Mouse (Mus musculus) liver, embryonic 11.5 days (tissue): Measurements from ENCODE around the gene Myo18a. TPM values are rescaled to one million over a fixed set of nuclear protein-coding genes. Genes with fewer than 3 reads are reported as not detected.

ENCODE experiments used
- ATAC-seq: fragments of 200-750 bp; cut with Nextera tagmentation; replicated peaks from 2 replicates; pipeline ENCODE4 v1.8.0; 2017; ENCODE audit warnings: moderate number of reproducible peaks, mild to moderate bottlenecking, moderate TSS enrichment, moderate library complexity; ENCODE audit not compliant: low FRiP score
- DNase-seq: peaks from one replicate; pipeline ENCODE4 v3.0.0-alpha.2; 2017; ENCODE audit warnings: low spot score
- H3K27ac ChIP-seq: fragments of 300-500 bp; sonication (generic); 2 replicates; pipeline ENCODE4 v1.5.1; 2014; ENCODE audit warnings: mild to moderate bottlenecking, low read depth, low read length, control low read depth
- H3K27me3 ChIP-seq: fragments of 300-500 bp; sonication (generic); replicated peaks from 2 replicates; pipeline ENCODE4 v1.6.1; 2014; ENCODE audit warnings: low read length, mixed read lengths; ENCODE audit not compliant: control insufficient read depth, insufficient read depth
- H3K36me3 ChIP-seq: fragments of 300-500 bp; sonication (generic); 2 replicates; pipeline ENCODE4 v1.6.1; 2014; ENCODE audit warnings: mild to moderate bottlenecking, low read length, moderate library complexity, mixed read lengths; ENCODE audit not compliant: control insufficient read depth, insufficient read depth
- H3K4me1 ChIP-seq: fragments of 300-500 bp; sonication (generic); replicated peaks from 2 replicates; pipeline ENCODE4 v1.6.1; 2014; ENCODE audit warnings: low read length, mixed read lengths; ENCODE audit not compliant: control insufficient read depth, insufficient read depth
- H3K4me2 ChIP-seq: fragments of 300-500 bp; sonication (generic); 2 replicates; pipeline ENCODE4 v1.6.1; 2014; ENCODE audit warnings: mild to moderate bottlenecking, control low read depth, moderate library complexity
- H3K4me3 ChIP-seq: fragments of 300-500 bp; sonication (generic); 2 replicates; pipeline ENCODE4 v1.5.1; 2014; ENCODE audit warnings: low read depth, low read length, control low read depth
- H3K9ac ChIP-seq: fragments of 300-500 bp; sonication (generic); 2 replicates; pipeline ENCODE4 v1.6.1; 2014; ENCODE audit warnings: low read depth, low read length, control low read depth
- H3K9me3 ChIP-seq: fragments of 300-500 bp; sonication (generic); 2 replicates; pipeline ENCODE4 v1.6.1; 2016; ENCODE audit warnings: low read length, inconsistent platforms, mixed read lengths; ENCODE audit not compliant: control insufficient read depth
- WGBS: fragments of 180-500 bp; shearing (Covaris S2); extraction: QIAGEN DNeasy Blood & Tissue Kit; methylation state at CpG from one replicate; pipeline ENCODE4 v1.1.7; 2014; 5-methylcytosine and 5-hydroxymethylcytosine counted together
- polyA plus RNA-seq: library from polyadenylated mRNA; unstranded; fragments of >200 nt; fragmentation: Nextera tagmentation; extraction: Ambion mirVana; gene quantifications from 2 replicates; pipeline ENCODE4 v1.2.1, GENCODE M21; 2014

The Myo18a gene
- polyA plus RNA-seq, 1 experiment from 2014 or later, result 37.1 TPM

- no peak overlapping the region for H3K4me3 ChIP-seq
- H3K4me2 ChIP-seq, result no peak overlapping the region
- peaks cover 6% of the 10 kb centered on the region; the same call in 1 of the 2 replicates for H3K27me3 ChIP-seq
- no peaks in the 10 kb centered on the region for H3K36me3 ChIP-seq
- H3K9ac ChIP-seq, result no peak overlapping the region
- WGBS, result 31% methylated on average over 12 of the region's 12 CpGs
- H3K9me3 ChIP-seq, result no peaks in the 10 kb centered on the region
- no peak for DNase-seq
- H3K4me1 ChIP-seq, result peaks cover 3% of the 10 kb centered on the region; the same call in 1 of the 2 replicates
- H3K27ac ChIP-seq, result no peak overlapping the region
- ATAC-seq, result no peak
Measured at GRCm38 (mm10) chr11:77867419-77868083, 104.5 kb downstream of the Myo18a start.

GRCm38 (mm10) chr11:77871436-77871835 lies 108.4 kb downstream of the Myo18a start:
- Histone ChIP-seq H3K27ac (no peak overlapping the region), H3K9me3 (no peaks in the 10 kb centered on the region), H3K4me2 (no peak overlapping the region), H3K9ac (no peak overlapping the region), H3K27me3 (peaks cover 8% of the 10 kb centered on the region; the same call in 1 of the 2 replicates), H3K4me1 (peaks cover 18% of the 10 kb centered on the region), H3K4me3 (no peak overlapping the region), H3K36me3 (no peaks in the 10 kb centered on the region)
- ATAC-seq, result no peak
- no peak for DNase-seq
- WGBS, result 41% methylated on average over 4 of the region's 4 CpGs

GRCm38 (mm10) chr11:77872236-77872635 lies 109.2 kb downstream of the Myo18a start:
- Histone ChIP-seq H3K36me3 (no peaks in the 10 kb centered on the region), H3K27me3 (peaks cover 10% of the 10 kb centered on the region), H3K27ac (no peak overlapping the region), H3K4me3 (no peak overlapping the region), H3K9ac (0 out of 2 replicates have a peak overlapping the region, but pooled peaks have one; percentile 8), H3K9me3 (no peaks in the 10 kb centered on the region), H3K4me1 (peaks cover 20% of the 10 kb centered on the region), H3K4me2 (peak overlapping the region; percentile 27)
- 4% methylated on average over 11 of the region's 11 CpGs for WGBS
- ATAC-seq (no peak), DNase-seq (no peak)

GRCm38 (mm10) chr11:77872685-77873084 lies 109.6 kb downstream of the Myo18a start:
- H3K4me1 ChIP-seq, result peaks cover 20% of the 10 kb centered on the region
- no peaks in the 10 kb centered on the region for H3K9me3 ChIP-seq
- 0 out of 2 replicates have a peak overlapping the region, but pooled peaks have one; percentile 8 for H3K9ac ChIP-seq
- ATAC-seq (no peak), DNase-seq (no peak)
- peak overlapping the region; percentile 27 for H3K4me2 ChIP-seq
- 7% methylated on average over 7 of the region's 7 CpGs for WGBS
- no peaks in the 10 kb centered on the region for H3K36me3 ChIP-seq
- H3K4me3 ChIP-seq, result no peak overlapping the region
- H3K27ac ChIP-seq, result no peak overlapping the region
- peaks cover 9% of the 10 kb centered on the region for H3K27me3 ChIP-seq

GRCm38 (mm10) chr11:77873116-77873515 lies 110.1 kb downstream of the Myo18a start:
- Histone ChIP-seq H3K27ac (no peak overlapping the region), H3K4me1 (peaks cover 20% of the 10 kb centered on the region), H3K4me3 (no peak overlapping the region), H3K9ac (no peak overlapping the region), H3K36me3 (no peaks in the 10 kb centered on the region), H3K27me3 (peaks cover 9% of the 10 kb centered on the region), H3K9me3 (no peaks in the 10 kb centered on the region), H3K4me2 (no peak overlapping the region)
- ATAC-seq (no peak), DNase-seq (no peak)
- WGBS, result 33% methylated on average over 3 of the region's 3 CpGs

- Histone ChIP-seq H3K27ac (no peak overlapping the region), H3K9me3 (no peaks in the 10 kb centered on the region), H3K36me3 (no peaks in the 10 kb centered on the region), H3K4me1 (peaks cover 20% of the 10 kb centered on the region), H3K4me3 (no peak overlapping the region), H3K27me3 (peaks cover 6% of the 10 kb centered on the region), H3K9ac (no peak overlapping the region), H3K4me2 (no peak overlapping the region)
- DNase-seq (no peak), ATAC-seq (no peak)
- 63% methylated on average over 6 of the region's 6 CpGs for WGBS
Measured at GRCm38 (mm10) chr11:77874685-77875231, 111.7 kb downstream of the Myo18a start.

GRCm38 (mm10) chr11:77875269-77875668 lies 112.2 kb downstream of the Myo18a start:
- DNase-seq (no peak), ATAC-seq (no peak)
- Histone ChIP-seq H3K4me1 (peaks cover 20% of the 10 kb centered on the region), H3K9ac (no peak overlapping the region), H3K4me3 (no peak overlapping the region), H3K9me3 (no peaks in the 10 kb centered on the region), H3K27ac (no peak overlapping the region), H3K4me2 (no peak overlapping the region), H3K36me3 (no peaks in the 10 kb centered on the region), H3K27me3 (peaks cover 6% of the 10 kb centered on the region)
- WGBS, result 60% methylated on average over 5 of the region's 5 CpGs

GRCm38 (mm10) chr11:77875847-77876759 lies 113.1 kb downstream of the Myo18a start:
- H3K27me3 ChIP-seq, result peaks cover 6% of the 10 kb centered on the region
- peak overlapping the region; percentile 47 for H3K4me2 ChIP-seq
- H3K27ac ChIP-seq, result peak overlapping the region; percentile 48; the same call in 1 of the 2 replicates
- no peak overlapping the region for H3K4me3 ChIP-seq
- H3K9me3 ChIP-seq, result no peaks in the 10 kb centered on the region
- peaks cover 20% of the 10 kb centered on the region for H3K4me1 ChIP-seq
- peak; percentile 79 for ATAC-seq
- WGBS, result 33% methylated on average over 26 of the region's 26 CpGs
- no peak for DNase-seq
- no peaks in the 10 kb centered on the region for H3K36me3 ChIP-seq
- H3K9ac ChIP-seq, result no peak overlapping the region; the same call in 1 of the 2 replicates
